In genomic region chr11:59225167-59225566, GRCm38 (mm10) we compare ENCODE assay signal across 12 mouse cellular contexts. TPM values are rescaled to one million over a fixed set of nuclear protein-coding genes. Genes with fewer than 3 reads are reported as not detected.
DNase-seq lines count a peak whose midpoint lies in the region; ATAC-seq and TF ChIP-seq lines count a peak whose summit lies in the region.
"Had no signal": no experiment of that assay in that cellular context is flagged by ENCODE, and none has a peak within 500 bp of the region (broad histone marks: within the 10 kb centered on the region; RNA-seq: fewer than 3 reads in every experiment).

No protein-coding gene starts in this region.

- ATAC-seq in heart, embryonic 15.5 days (replicated peaks; ENCODE audit: insufficient number of reproducible peaks, insufficient read depth, low FRiP score, low read depth), result no peak
- ATAC-seq in midbrain, embryonic 13.5 days, result no peak
- no peak for ATAC-seq in limb, embryonic 15.5 days (ENCODE audit: insufficient number of reproducible peaks, low FRiP score, low TSS enrichment, low read depth)
- no peak for ATAC-seq in stomach, postnatal 0 days (ENCODE audit: low FRiP score, low TSS enrichment)

- TF ChIP-seq CTCF in stomach, postnatal 0 days (IDR thresholded peaks at IDR 0.05; ENCODE audit: low read depth), result no peak

- no peaks in the 10 kb centered on the region for H3K36me3 ChIP-seq in heart, embryonic 15.5 days
- H3K36me3 ChIP-seq in midbrain, embryonic 13.5 days, result peaks cover 3% of the 10 kb centered on the region
- peaks cover 41% of the 10 kb centered on the region for H3K36me3 ChIP-seq in midbrain, embryonic 10.5 days
- H3K36me3 ChIP-seq in limb, embryonic 15.5 days, result peaks cover 7% of the 10 kb centered on the region; the same call in 1 of the 2 replicates
- no peaks in the 10 kb centered on the region for H3K36me3 ChIP-seq in stomach, postnatal 0 days (ENCODE audit: control insufficient read depth, insufficient read depth, low read length)

- no peak overlapping the region for H3K27ac ChIP-seq in heart, embryonic 15.5 days
- no peak overlapping the region for H3K27ac ChIP-seq in midbrain, embryonic 13.5 days
- H3K27ac ChIP-seq in midbrain, embryonic 10.5 days (replicated peaks), result no peak overlapping the region
- H3K27ac ChIP-seq in limb, embryonic 15.5 days, result no peak overlapping the region
- H3K27ac ChIP-seq in stomach, postnatal 0 days (replicated peaks), result 0 out of 2 replicates have a peak overlapping the region, but pooled peaks have one; percentile 18

- no peaks in the 10 kb centered on the region for H3K9me3 ChIP-seq in heart, embryonic 15.5 days (replicated peaks)
- H3K9me3 ChIP-seq in midbrain, embryonic 13.5 days, result no peaks in the 10 kb centered on the region
- no peaks in the 10 kb centered on the region for H3K9me3 ChIP-seq in midbrain, embryonic 10.5 days (replicated peaks)
- H3K9me3 ChIP-seq in limb, embryonic 15.5 days, result no peaks in the 10 kb centered on the region
- H3K9me3 ChIP-seq in stomach, postnatal 0 days (ENCODE audit: control insufficient read depth, low read length), result no peaks in the 10 kb centered on the region

- WGBS in heart, embryonic 15.5 days, result 30% methylated on average over 2 of the region's 2 CpGs
- WGBS in midbrain, embryonic 13.5 days, result 91% methylated on average over 2 of the region's 2 CpGs
- WGBS in midbrain, embryonic 10.5 days, result 85% methylated on average over 2 of the region's 2 CpGs
- WGBS in limb, embryonic 15.5 days, result 79% methylated on average over 2 of the region's 2 CpGs
- 37% methylated on average over 2 of the region's 2 CpGs for WGBS in stomach, postnatal 0 days

- peaks cover 70% of the 10 kb centered on the region for H3K4me1 ChIP-seq in heart, embryonic 15.5 days (replicated peaks)
- peaks cover 58% of the 10 kb centered on the region for H3K4me1 ChIP-seq in midbrain, embryonic 13.5 days (replicated peaks)
- peaks cover 49% of the 10 kb centered on the region for H3K4me1 ChIP-seq in midbrain, embryonic 10.5 days
- peaks cover 49% of the 10 kb centered on the region for H3K4me1 ChIP-seq in limb, embryonic 15.5 days
- peaks cover 20% of the 10 kb centered on the region for H3K4me1 ChIP-seq in stomach, postnatal 0 days (replicated peaks; ENCODE audit: control insufficient read depth, insufficient read depth)

- H3K4me2 ChIP-seq in heart, embryonic 15.5 days, result peak overlapping the region; percentile 80
- 0 out of 2 replicates have a peak overlapping the region, but pooled peaks have one; percentile 7 for H3K4me2 ChIP-seq in midbrain, embryonic 13.5 days (replicated peaks)
- peak overlapping the region; percentile 73 for H3K4me2 ChIP-seq in limb, embryonic 15.5 days
- peak overlapping the region; percentile 83 for H3K4me2 ChIP-seq in stomach, postnatal 0 days (replicated peaks; ENCODE audit: low read depth)

- no peak for DNase-seq in heart, adult 8-10 months (ENCODE audit: low spot score)
- DNase-seq in midbrain, embryonic 10.5 days (ENCODE audit: low spot score), result no peak
- DNase-seq in stomach, postnatal 0 days (ENCODE audit: low spot score), result no peak
- DNase-seq in embryo, embryonic 10.5 days (ENCODE audit: low spot score), result no peak
- DNase-seq in gastrocnemius, adult 18-20 months (ENCODE audit: low spot score), result no peak
- DNase-seq: adrenal gland, postnatal 14 days; cerebellum, postnatal 14 days; kidney, postnatal 25 days; lung, adult 18-20 months had no signal

- H3K4me3 ChIP-seq in heart, embryonic 15.5 days, result no peak overlapping the region
- no peak overlapping the region for H3K4me3 ChIP-seq in midbrain, embryonic 13.5 days (replicated peaks)
- no peak overlapping the region for H3K4me3 ChIP-seq in midbrain, embryonic 10.5 days
- H3K4me3 ChIP-seq in limb, embryonic 15.5 days, result peak overlapping the region; percentile 100; the same call in 1 of the 2 replicates
- H3K4me3 ChIP-seq in stomach, postnatal 0 days (ENCODE audit: low read depth, low read length), result no peak overlapping the region

- H3K9ac ChIP-seq in heart, embryonic 15.5 days, result no peak overlapping the region
- no peak overlapping the region for H3K9ac ChIP-seq in midbrain, embryonic 13.5 days (replicated peaks)
- no peak overlapping the region for H3K9ac ChIP-seq in limb, embryonic 15.5 days
- H3K9ac ChIP-seq in stomach, postnatal 0 days (ENCODE audit: low read length), result no peak overlapping the region

- no peaks in the 10 kb centered on the region for H3K27me3 ChIP-seq in heart, embryonic 15.5 days
- H3K27me3 ChIP-seq in midbrain, embryonic 13.5 days, result no peaks in the 10 kb centered on the region
- no peaks in the 10 kb centered on the region for H3K27me3 ChIP-seq in midbrain, embryonic 10.5 days (ENCODE audit: low read depth, poor library complexity, severe bottlenecking)
- H3K27me3 ChIP-seq in limb, embryonic 15.5 days, result no peaks in the 10 kb centered on the region
- no peaks in the 10 kb centered on the region for H3K27me3 ChIP-seq in stomach, postnatal 0 days (ENCODE audit: control insufficient read depth, insufficient read depth, low read length)

- no peak for TF ChIP-seq EP300 in stomach, postnatal 0 days (optimal IDR thresholded peaks at IDR 0.05)

RNA-seq across cellular contexts. Expression of gene Arf1, which starts 2.9 kb away (rescaled TPM):
- 528 and 586 TPM in 2 replicates for polyA plus RNA-seq in heart, embryonic 15.5 days (2015; fragmentation: Nextera tagmentation; extraction: Ambion mirVana)
- total RNA-seq in heart, adult 8-10 months (2022), result 100 to 1,000 TPM; 261 to 279 (median 274) TPM
- polyA plus RNA-seq in midbrain, embryonic 13.5 days (2015; fragmentation: Nextera tagmentation; extraction: Ambion mirVana), result 602 and 607 TPM in 2 replicates
- polyA plus RNA-seq in midbrain, embryonic 10.5 days (2016; fragmentation: Nextera tagmentation; extraction: Ambion mirVana), result 633 and 659 TPM in 2 replicates
- 761 and 780 TPM in 2 replicates for polyA plus RNA-seq in limb, embryonic 15.5 days (2015; fragmentation: Nextera tagmentation; extraction: Ambion mirVana)
- 536 and 549 TPM in 2 replicates for polyA plus RNA-seq in stomach, postnatal 0 days (2015; fragmentation: Nextera tagmentation; extraction: Ambion mirVana)
- total RNA-seq in gastrocnemius, adult 18-20 months (2021), result 100 to 1,000 TPM; 230 to 237 TPM

RNA-seq across cellular contexts. Expression of gene 2310033P09Rik, which starts 17.0 kb away (rescaled TPM):
- polyA plus RNA-seq in heart, embryonic 15.5 days (2015; fragmentation: Nextera tagmentation; extraction: Ambion mirVana), result 17.7 and 18.4 TPM in 2 replicates
- 10 to 100 TPM in 3 of 4 experiments, 1 to 10 TPM in 1; 9.8 to 12.9 (median 10.6) TPM for total RNA-seq in heart, adult 8-10 months (2022)
- 32.5 and 32.6 TPM in 2 replicates for polyA plus RNA-seq in midbrain, embryonic 13.5 days (2015; fragmentation: Nextera tagmentation; extraction: Ambion mirVana)
- polyA plus RNA-seq in midbrain, embryonic 10.5 days (2016; fragmentation: Nextera tagmentation; extraction: Ambion mirVana), result 46.8 and 52.2 TPM in 2 replicates
- polyA plus RNA-seq in limb, embryonic 15.5 days (2015; fragmentation: Nextera tagmentation; extraction: Ambion mirVana), result 25.2 and 29.5 TPM in 2 replicates
- 21.3 and 21.5 TPM in 2 replicates for polyA plus RNA-seq in stomach, postnatal 0 days (2015; fragmentation: Nextera tagmentation; extraction: Ambion mirVana)
- total RNA-seq in gastrocnemius, adult 18-20 months (2021), result 1 to 10 TPM; 2.3 to 2.6 TPM

RNA-seq across cellular contexts. Expression of gene Mrpl55, which starts 22.9 kb away (rescaled TPM):
- polyA plus RNA-seq in heart, embryonic 15.5 days (2015; fragmentation: Nextera tagmentation; extraction: Ambion mirVana), result 99.8 and 114 TPM in 2 replicates
- total RNA-seq in heart, adult 8-10 months (2022), result 100 to 1,000 TPM; 100 to 119 (median 114) TPM
- 95.9 and 96.5 TPM in 2 replicates for polyA plus RNA-seq in midbrain, embryonic 13.5 days (2015; fragmentation: Nextera tagmentation; extraction: Ambion mirVana)
- 116 and 131 TPM in 2 replicates for polyA plus RNA-seq in midbrain, embryonic 10.5 days (2016; fragmentation: Nextera tagmentation; extraction: Ambion mirVana)
- 75.7 and 78.9 TPM in 2 replicates for polyA plus RNA-seq in limb, embryonic 15.5 days (2015; fragmentation: Nextera tagmentation; extraction: Ambion mirVana)
- 90.3 and 90.9 TPM in 2 replicates for polyA plus RNA-seq in stomach, postnatal 0 days (2015; fragmentation: Nextera tagmentation; extraction: Ambion mirVana)
- 10 to 100 TPM; 57.0 to 65.8 TPM for total RNA-seq in gastrocnemius, adult 18-20 months (2021)

RNA-seq across cellular contexts. Expression of gene Guk1, which starts 33.2 kb away (rescaled TPM):
- polyA plus RNA-seq in heart, embryonic 15.5 days (2015; fragmentation: Nextera tagmentation; extraction: Ambion mirVana), result 109 and 125 TPM in 2 replicates
- 100 to 1,000 TPM; 112 to 142 (median 128) TPM for total RNA-seq in heart, adult 8-10 months (2022)
- 155 and 159 TPM in 2 replicates for polyA plus RNA-seq in midbrain, embryonic 13.5 days (2015; fragmentation: Nextera tagmentation; extraction: Ambion mirVana)
- polyA plus RNA-seq in midbrain, embryonic 10.5 days (2016; fragmentation: Nextera tagmentation; extraction: Ambion mirVana), result 98.5 and 115 TPM in 2 replicates
- polyA plus RNA-seq in limb, embryonic 15.5 days (2015; fragmentation: Nextera tagmentation; extraction: Ambion mirVana), result 122 and 124 TPM in 2 replicates
- polyA plus RNA-seq in stomach, postnatal 0 days (2015; fragmentation: Nextera tagmentation; extraction: Ambion mirVana), result 176 and 182 TPM in 2 replicates
- total RNA-seq in gastrocnemius, adult 18-20 months (2021), result 10 to 100 TPM; 32.9 to 38.0 TPM

RNA-seq across cellular contexts. Expression of gene Gjc2, which starts 42.2 kb away (rescaled TPM):
- 0.77 TPM in 2 replicates for polyA plus RNA-seq in heart, embryonic 15.5 days (2015; fragmentation: Nextera tagmentation; extraction: Ambion mirVana)
- total RNA-seq in heart, adult 8-10 months (2022), result under 1 TPM; 0.62 to 0.82 (median 0.63) TPM
- polyA plus RNA-seq in midbrain, embryonic 13.5 days (2015; fragmentation: Nextera tagmentation; extraction: Ambion mirVana), result 0.35 TPM in 1 of 2 replicates, not detected in the other
- polyA plus RNA-seq in midbrain, embryonic 10.5 days (2016; fragmentation: Nextera tagmentation; extraction: Ambion mirVana), result not detected in 2 replicates
- 0.32 and 0.58 TPM in 2 replicates for polyA plus RNA-seq in limb, embryonic 15.5 days (2015; fragmentation: Nextera tagmentation; extraction: Ambion mirVana)
- 2.1 and 2.4 TPM in 2 replicates for polyA plus RNA-seq in stomach, postnatal 0 days (2015; fragmentation: Nextera tagmentation; extraction: Ambion mirVana)
- total RNA-seq in gastrocnemius, adult 18-20 months (2021), result under 1 TPM; 0.23 to 0.33 TPM

Comparison
In these comparisons a context has a peak if more than half of its experiments do, and no peak if none do; other contexts are left out.
1. H3K4me2 ChIP-seq: peak in every context shown above with its lines; median percentile 83 in stomach, postnatal 0 days; 80 in heart, embryonic 15.5 days; 73 in limb, embryonic 15.5 days; 7 in midbrain, embryonic 13.5 days.